In genomic region chr6:108530781-108531323, GRCm38 (mm10) we compare ENCODE assay signal across 9 mouse cellular contexts.
A peak's percentile ranks its signal among the peaks of the same experiment; 100 is the strongest.
DNase-seq lines count a peak whose midpoint lies in the region; ATAC-seq and TF ChIP-seq lines count a peak whose summit lies in the region.
"Had no signal": no experiment of that assay in that cellular context is flagged by ENCODE, and none has a peak within 500 bp of the region (broad histone marks: within the 10 kb centered on the region; RNA-seq: fewer than 3 reads in every experiment).

No protein-coding gene starts in this region.

- no peak overlapping the region for H3K4me2 ChIP-seq in neural tube, embryonic 15.5 days

- peaks cover 10% of the 10 kb centered on the region for H3K4me1 ChIP-seq in neural tube, embryonic 15.5 days
- H3K4me1 ChIP-seq in thymus, adult 2 months (replicated peaks; ENCODE audit: control insufficient read depth, insufficient read depth, low read length), result peaks cover 48% of the 10 kb centered on the region

- no peak overlapping the region for H3K27ac ChIP-seq in neural tube, embryonic 15.5 days (replicated peaks)
- H3K27ac ChIP-seq in thymus, adult 2 months (ENCODE audit: control insufficient read depth, insufficient read depth, low read length), result no peak overlapping the region

- no peak for TF ChIP-seq CTCF in thymus, adult 2 months (IDR thresholded peaks at IDR 0.05; ENCODE audit: borderline replicate concordance, control insufficient read depth, extremely low read depth, insufficient read depth, low read length, poor library complexity)

- H3K36me3 ChIP-seq in neural tube, embryonic 15.5 days, result no peaks in the 10 kb centered on the region
- H3K36me3 ChIP-seq in thymus, adult 2 months (ENCODE audit: control insufficient read depth, insufficient read depth, low read length), result no peaks in the 10 kb centered on the region

- no peaks in the 10 kb centered on the region for H3K27me3 ChIP-seq in neural tube, embryonic 15.5 days (replicated peaks)
- H3K27me3 ChIP-seq in thymus, adult 2 months (ENCODE audit: control insufficient read depth, insufficient read depth, low read length), result no peaks in the 10 kb centered on the region
- H3K27me3 ChIP-seq: Patski had no signal

- 31% methylated on average over 6 of the region's 6 CpGs for WGBS in neural tube, embryonic 15.5 days
- WGBS in thymus, adult 2 months, result 79% methylated on average over 6 of the region's 6 CpGs

- H3K4me3 ChIP-seq in neural tube, embryonic 15.5 days (replicated peaks), result no peak overlapping the region
- no peak overlapping the region for H3K4me3 ChIP-seq in thymus, adult 2 months (ENCODE audit: control insufficient read depth, insufficient read depth, low read length)

- H3K9me3 ChIP-seq in neural tube, embryonic 15.5 days (replicated peaks), result no peaks in the 10 kb centered on the region

- no peak overlapping the region for H3K9ac ChIP-seq in neural tube, embryonic 15.5 days (replicated peaks)

- ATAC-seq in erythroblast, adult 5-6 weeks (replicated peaks; ENCODE audit: low FRiP score, poor library complexity, severe bottlenecking), result 0 out of 2 replicates have a peak, but pooled peaks have one; percentile 8
- ATAC-seq in neural tube, embryonic 15.5 days (ENCODE audit: low FRiP score), result peak; percentile 35; the same call in 1 of the 2 replicates
- no peak for ATAC-seq in megakaryocyte-erythroid progenitor cell, adult 5-6 weeks (replicated peaks; ENCODE audit: low FRiP score, low TSS enrichment, poor library complexity, severe bottlenecking)

- no peak for TF ChIP-seq POLR2A in thymus, adult 2 months (IDR thresholded peaks at IDR 0.05; ENCODE audit: control insufficient read depth, extremely low read depth, insufficient read depth, low read length, poor library complexity)

- DNase-seq in kidney, adult 9 months, result peak; percentile 66
- DNase-seq in kidney, postnatal 10 days, result no peak
- DNase-seq in kidney, postnatal 36 days, result peak; percentile 36 to 56
- no peak for DNase-seq in layer of hippocampus, adult 9-11 months
- DNase-seq in thymus, adult 2 months, result no peak

Comparison
In these comparisons a context has a peak if more than half of its experiments do, and no peak if none do; other contexts are left out.
1. DNase-seq: peak in kidney, adult 9 months (single experiment) and kidney, postnatal 36 days (2 of 2); none in kidney, postnatal 10 days (single experiment), layer of hippocampus, adult 9-11 months (single experiment) and thymus, adult 2 months (single experiment).